Mouse (Mus musculus) testis, adult 2 months (tissue): Measurements from ENCODE around the gene Pdxdc1.

Experiments used
- CTCF ChIP-seq: fragments of 200-500 bp; IDR thresholded peaks from 2 replicates; pipeline ENCODE4 v1.5.1; 2012; ENCODE audit warnings: low read depth, mild to moderate bottlenecking, inconsistent platforms, low read length, moderate library complexity; ENCODE audit not compliant: control insufficient read depth, insufficient read depth, insufficient replicate concordance
- POLR2A ChIP-seq: fragments of 200-500 bp; IDR thresholded peaks from 2 replicates; pipeline ENCODE4 v1.6.1; 2012; ENCODE audit warnings: low read depth, mild to moderate bottlenecking, inconsistent platforms, low read length, moderate library complexity; ENCODE audit not compliant: control insufficient read depth

DNA sequence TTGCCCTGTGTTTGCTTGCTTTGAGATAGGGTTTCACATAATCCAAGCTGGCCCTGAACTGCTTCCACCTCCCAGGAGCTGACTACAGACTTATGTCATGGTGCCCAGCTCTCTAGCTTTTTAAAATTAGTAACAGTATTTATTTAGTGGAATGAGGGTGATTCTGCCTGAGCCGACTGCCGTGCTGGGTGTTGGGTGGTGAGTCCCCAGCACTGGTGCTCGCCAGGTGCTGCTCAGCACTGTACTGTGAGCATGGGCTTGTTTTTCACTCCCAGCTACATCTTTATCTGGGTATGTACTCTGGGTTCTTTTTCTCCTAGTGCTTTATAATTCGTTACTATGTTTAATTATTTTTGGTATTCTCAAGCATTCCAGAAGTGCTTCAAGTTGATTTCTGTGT, 42.2 kb upstream of the Pdxdc1 start:
- TF ChIP-seq CTCF (no peak), POLR2A (no peak)
